Mouse (Mus musculus) CH12.LX (cell line): ENCODE data around the gene Rpgrip1. TPM values are rescaled to one million over a fixed set of nuclear protein-coding genes. Genes with fewer than 3 reads are reported as not detected.

ENCODE experiments used
- DNase-seq: peaks from one replicate; pipeline ENCODE4 v3.0.0-alpha.2; 2013; ENCODE audit errors: extremely low read depth
- H3K27ac ChIP-seq: 2 replicates; pipeline ENCODE4 v1.5.1; 2012; ENCODE audit warnings: low read depth, mild to moderate bottlenecking, control low read depth, moderate library complexity; ENCODE audit not compliant: insufficient read depth
- H3K27me3 ChIP-seq: replicated peaks from 2 replicates; pipeline ENCODE3; 2012; ENCODE audit warnings: inconsistent platforms
- H3K36me3 ChIP-seq, 2 experiments: replicated peaks in 1 of 2; 2 replicates each; pipeline versions ENCODE3 to v1.6.1; 2012; ENCODE audit warnings: inconsistent platforms in 1 of 2, low read length in 1 of 2, mild to moderate bottlenecking in 1 of 2, mixed read lengths in 1 of 2, moderate library complexity in 1 of 2; ENCODE audit not compliant: control insufficient read depth in 1 of 2, insufficient read depth in 1 of 2
- H3K4me1 ChIP-seq, 2 experiments: 2 replicates each; pipeline ENCODE4 v1.6.1; 2012; ENCODE audit warnings: inconsistent platforms in 1 of 2, moderate library complexity in 1 of 2; ENCODE audit not compliant: insufficient read depth in 2 of 2, control insufficient read depth in 1 of 2
- H3K4me2 ChIP-seq: 2 replicates; pipeline ENCODE4 v1.6.1; 2012; ENCODE audit warnings: low read depth, mild to moderate bottlenecking, control low read depth; ENCODE audit not compliant: poor library complexity, insufficient read depth, severe bottlenecking
- H3K4me3 ChIP-seq, 3 experiments: fragments of 150-350 bp in 1 of 3; sonication (generic) in 1 of 3; replicated peaks in 1 of 3; 2 replicates each; pipeline versions ENCODE3 to v1.5.1; 2011 to 2012; ENCODE audit warnings: low read depth in 2 of 3, low read length in 2 of 3, mild to moderate bottlenecking in 2 of 3, moderate library complexity in 2 of 3, control low read depth in 1 of 3, improper control_type of control experiment in 1 of 3, inconsistent platforms in 1 of 3, mixed read lengths in 1 of 3; ENCODE audit not compliant: poor library complexity in 1 of 3
- H3K79me2 ChIP-seq: replicated peaks from 2 replicates; pipeline ENCODE4 v1.6.1; 2012; ENCODE audit warnings: mild to moderate bottlenecking, moderate library complexity; ENCODE audit not compliant: control insufficient read depth, poor library complexity, insufficient read depth, severe bottlenecking; ENCODE audit errors: extremely low read depth
- H3K9ac ChIP-seq: 2 replicates; pipeline ENCODE4 v1.6.1; 2012; ENCODE audit warnings: low read depth, mild to moderate bottlenecking, control low read depth, moderate library complexity; ENCODE audit not compliant: insufficient read depth
- H3K9me3 ChIP-seq: replicated peaks from 2 replicates; pipeline ENCODE3; 2012; ENCODE audit warnings: low read length, inconsistent platforms, mixed read lengths
- BHLHE40 ChIP-seq: IDR thresholded peaks from 2 replicates; pipeline ENCODE4 v1.6.1; 2011; ENCODE audit warnings: mild to moderate bottlenecking, low read depth, low read length, improper control_type of control experiment
- CHD1 ChIP-seq: IDR thresholded peaks from 2 replicates; pipeline ENCODE4 v1.6.1; 2012; ENCODE audit warnings: low read depth, low read length, improper control_type of control experiment, inconsistent platforms
- CHD2 ChIP-seq: IDR thresholded peaks from 2 replicates; pipeline ENCODE4 v1.6.1; 2011; ENCODE audit warnings: low read length, improper control_type of control experiment
- CTCF ChIP-seq, 2 experiments: IDR thresholded peaks in 1 of 2; conservative IDR thresholded peaks in 1 of 2; 2 replicates each; pipeline ENCODE4 v1.5.1; 2011 to 2012; ENCODE audit warnings: low read depth in 2 of 2, low read length in 2 of 2, improper control_type of control experiment in 1 of 2, inconsistent platforms in 1 of 2, mild to moderate bottlenecking in 1 of 2, moderate library complexity in 1 of 2
- E2F4 ChIP-seq: IDR thresholded peaks from 2 replicates; pipeline ENCODE4 v1.6.1; 2011; ENCODE audit warnings: low read depth, low read length, improper control_type of control experiment; ENCODE audit not compliant: insufficient replicate concordance
- ELF1 ChIP-seq: IDR thresholded peaks from 2 replicates; pipeline ENCODE4 v1.6.1; 2014; ENCODE audit warnings: low read depth, mild to moderate bottlenecking, inconsistent platforms, low read length, improper control_type of control experiment
- IRF4 ChIP-seq: IDR thresholded peaks from 2 replicates; pipeline ENCODE4 v1.6.1; 2014; ENCODE audit warnings: low read depth, mild to moderate bottlenecking, inconsistent platforms, low read length, improper control_type of control experiment
- JUN ChIP-seq: IDR thresholded peaks from 2 replicates; pipeline ENCODE4 v1.6.1; 2011; ENCODE audit warnings: low read depth, mild to moderate bottlenecking, low read length, improper control_type of control experiment, moderate library complexity; ENCODE audit not compliant: insufficient read depth
- KAT2A ChIP-seq: IDR thresholded peaks from 2 replicates; pipeline ENCODE4 v1.6.1; 2012; ENCODE audit warnings: low read length, improper control_type of control experiment, inconsistent platforms; ENCODE audit not compliant: insufficient replicate concordance
- MAFK ChIP-seq: IDR thresholded peaks from 2 replicates; pipeline ENCODE4 v1.6.1; 2011; ENCODE audit warnings: low read length, improper control_type of control experiment; ENCODE audit not compliant: insufficient replicate concordance
- MAX ChIP-seq: IDR thresholded peaks from 2 replicates; pipeline ENCODE4 v1.6.1; 2011; ENCODE audit warnings: low read length, improper control_type of control experiment
- MAZ ChIP-seq: IDR thresholded peaks from 2 replicates; pipeline ENCODE4 v1.6.1; 2012; ENCODE audit warnings: low read depth, mild to moderate bottlenecking, inconsistent platforms, low read length, improper control_type of control experiment, moderate library complexity
- MEF2A ChIP-seq: IDR thresholded peaks from 2 replicates; pipeline ENCODE4 v1.6.1; 2014; ENCODE audit warnings: low read depth, mild to moderate bottlenecking, inconsistent platforms, low read length, improper control_type of control experiment, borderline replicate concordance
- MYC ChIP-seq: IDR thresholded peaks from 2 replicates; pipeline ENCODE4 v1.6.1; 2011; ENCODE audit warnings: low read depth, mild to moderate bottlenecking, improper control_type of control experiment, low read length
- NELFE ChIP-seq: IDR thresholded peaks from 2 replicates; pipeline ENCODE4 v1.6.1; 2011; ENCODE audit warnings: low read depth, low read length, improper control_type of control experiment
- PAX5 ChIP-seq: IDR thresholded peaks from 2 replicates; pipeline ENCODE4 v1.6.1; 2012; ENCODE audit warnings: low read length, inconsistent platforms, mixed read lengths
- POLR2A ChIP-seq: IDR thresholded peaks from 2 replicates; pipeline ENCODE4 v1.6.1; 2011; ENCODE audit warnings: low read depth, mild to moderate bottlenecking, improper control_type of control experiment, low read length
- POLR2AphosphoS2 ChIP-seq: IDR thresholded peaks from 2 replicates; pipeline ENCODE4 v1.6.1; 2011; ENCODE audit warnings: low read depth, low read length, improper control_type of control experiment
- RAD21 ChIP-seq: IDR thresholded peaks from 2 replicates; pipeline ENCODE4 v1.6.1; 2011; ENCODE audit warnings: low read depth, mild to moderate bottlenecking, low read length, improper control_type of control experiment, moderate library complexity
- RCOR1 ChIP-seq: conservative IDR thresholded peaks from 2 replicates; pipeline ENCODE4 v1.6.1; 2012; ENCODE audit warnings: low read depth, mild to moderate bottlenecking, inconsistent platforms, low read length, improper control_type of control experiment
- SIN3A ChIP-seq: IDR thresholded peaks from 2 replicates; pipeline ENCODE4 v1.6.1; 2012; ENCODE audit warnings: low read length, improper control_type of control experiment, inconsistent platforms
- SMC3 ChIP-seq: IDR thresholded peaks from 2 replicates; pipeline ENCODE4 v1.6.1; 2011; ENCODE audit warnings: low read depth, low read length, improper control_type of control experiment
- TBP ChIP-seq: conservative IDR thresholded peaks from 2 replicates; pipeline ENCODE4 v1.6.1; 2011; ENCODE audit warnings: low read depth, low read length, improper control_type of control experiment
- USF1 ChIP-seq: IDR thresholded peaks from 2 replicates; pipeline ENCODE4 v1.6.1; 2014; ENCODE audit warnings: low read depth, mild to moderate bottlenecking, inconsistent platforms, low read length, improper control_type of control experiment
- ZC3H11A ChIP-seq: IDR thresholded peaks from 2 replicates; pipeline ENCODE4 v1.6.1; 2012; ENCODE audit warnings: low read depth, mild to moderate bottlenecking, inconsistent platforms, low read length, improper control_type of control experiment
- ZKSCAN1 ChIP-seq: IDR thresholded peaks from 2 replicates; pipeline ENCODE4 v1.6.1; 2012; ENCODE audit warnings: low read depth, inconsistent platforms, low read length, improper control_type of control experiment, borderline replicate concordance
- ZNF384 ChIP-seq: IDR thresholded peaks from 2 replicates; pipeline ENCODE4 v1.6.1; 2012; ENCODE audit warnings: low read depth, low read length, improper control_type of control experiment, inconsistent platforms
- dilution Hi-C: fragments of 300-500 bp; cut with MboI; formaldehyde crosslinking; loops from 2 replicates; pipeline ENCODE4 v1.14.3; 2020; ENCODE audit warnings: low sequenced_read_pairs; ENCODE audit not compliant: extremely low pct_unique_long_range_greater_than_20kb, extremely low pct_ligation_motif_present
- in situ Hi-C: fragments of 300-500 bp; cut with MboI; formaldehyde crosslinking; loops from 3 replicates; pipeline ENCODE4 v1.14.3; 2019; ENCODE audit warnings: low sequenced_read_pairs, low pct_ligation_motif_present, low pct_unique_long_range_greater_than_20kb, mixed read lengths
- polyA plus RNA-seq: library from polyadenylated mRNA; unstranded; fragments of >175 nt; gene quantifications from 2 replicates; pipeline ENCODE4 v1.2.1, GENCODE M21; 2012; ENCODE audit warnings: low read depth; ENCODE audit not compliant: insufficient read length
- total RNA-seq, 2 experiments: library from RNA; depleted of rRNA; stranded (reverse); fragments of 300-350 nt in 1 of 2; fragments of >200 nt in 1 of 2; gene quantifications; 2 replicates each; pipeline ENCODE4 v1.2.3; 2012 to 2014

The Rpgrip1 gene
- total and polyA plus RNA-seq, 3 experiments = 7.3 to 41.8 (median 15.0) TPM

DNA sequence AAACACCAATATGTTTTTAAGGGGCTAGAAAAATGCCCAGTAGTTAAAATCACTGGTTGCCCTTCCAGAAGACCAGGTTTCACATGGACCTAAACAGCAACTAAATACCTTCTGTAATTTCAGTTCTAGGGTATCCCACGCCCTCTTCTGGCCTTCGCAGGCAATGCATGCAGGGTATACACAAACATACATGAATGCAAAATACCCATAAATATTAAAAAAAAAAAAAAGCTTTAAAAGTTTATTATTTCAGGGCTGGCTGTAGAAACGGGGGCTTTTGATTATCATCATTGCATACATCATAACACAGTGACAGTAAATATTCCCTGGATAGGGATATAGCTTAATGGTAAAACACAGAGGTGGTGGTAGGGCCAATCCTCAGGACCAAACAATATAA, 85.2 kb downstream of the Rpgrip1 start:
- H3K4me2 ChIP-seq = peak overlapping the region; percentile 99; the same call in 1 of the 2 replicates
- peaks cover 60% of the 10 kb centered on the region for H3K79me2 ChIP-seq
- dilution Hi-C loops (no loop called here), in situ Hi-C loops (loop anchor here (10.0 kb wide), 1 partner anchor 139 kb away; no protein-coding TSS in a partner anchor)
- no peaks in the 10 kb centered on the region for H3K27me3 ChIP-seq
- H3K4me1 ChIP-seq = peaks cover 5 to 44% of the 10 kb centered on the region in 2 experiments; a peak in 3 of 4 replicates
- TF ChIP-seq MAFK (no peak), USF1 (no peak), BHLHE40 (no peak), SMC3 (peak; percentile 36), ZKSCAN1 (no peak), MAX (no peak), CTCF (conservative IDR thresholded peaks at IDR 0.05 in 1 of 2, IDR thresholded peaks at IDR 0.05 in 1 of 2; ENCODE audit: low read depth in 2 of 2, low read length in 2 of 2) (peak; percentile 74 to 83), E2F4 (no peak), POLR2AphosphoS2 (no peak), CHD1 (no peak), TBP (no peak), PAX5 (no peak), POLR2A (no peak), ZC3H11A (no peak), MYC (0 out of 2 replicates have a peak, but pooled peaks have one; percentile 25), JUN (no peak), NELFE (no peak), MAZ (no peak), SIN3A (peak; percentile 15; the same call in 1 of the 2 replicates), CHD2 (no peak), RAD21 (peak; percentile 45), RCOR1 (no peak), KAT2A (no peak), ELF1 (no peak), MEF2A (no peak), IRF4 (no peak), ZNF384 (peak; percentile 65)
- TF ChIP-seq, all 38 proteins: peak for 6
- Histone ChIP-seq H3K9me3 (no peaks in the 10 kb centered on the region), H3K36me3 (peaks cover 15 to 50% of the 10 kb centered on the region in 2 experiments), H3K4me3 (peak overlapping the region; percentile 59 to 94 (median 73)), H3K27ac (no peak overlapping the region), H3K9ac (peak overlapping the region; percentile 92)
- DNase-seq = peak; percentile 82
